Mouse (Mus musculus) heart, embryonic 15.5 days (tissue): ENCODE results near the gene Abcd3. TPM values are rescaled to one million over a fixed set of nuclear protein-coding genes. Genes with fewer than 3 reads are reported as not detected.
A peak's percentile ranks its signal among the peaks of the same experiment; 100 is the strongest.

ENCODE experiments used
- ATAC-seq: fragments of 200-750 bp; cut with Nextera tagmentation; replicated peaks from 2 replicates; pipeline ENCODE4 v1.8.0; 2017; ENCODE audit warnings: low read depth, moderate TSS enrichment; ENCODE audit not compliant: insufficient number of reproducible peaks, insufficient read depth, low FRiP score
- H3K27ac ChIP-seq: fragments of 300-500 bp; sonication (generic); 2 replicates; pipeline ENCODE4 v1.5.1; 2015; ENCODE audit warnings: mild to moderate bottlenecking, inconsistent platforms
- H3K27me3 ChIP-seq: fragments of 300-500 bp; sonication (generic); 2 replicates; pipeline ENCODE4 v1.6.1; 2015; ENCODE audit warnings: inconsistent platforms
- H3K36me3 ChIP-seq: fragments of 300-500 bp; sonication (generic); 2 replicates; pipeline ENCODE4 v1.6.1; 2015; ENCODE audit warnings: mild to moderate bottlenecking, inconsistent platforms
- H3K4me1 ChIP-seq: fragments of 300-500 bp; sonication (generic); replicated peaks from 2 replicates; pipeline ENCODE4 v1.6.1; 2015; ENCODE audit warnings: inconsistent platforms
- H3K4me2 ChIP-seq: fragments of 300-500 bp; sonication (generic); 2 replicates; pipeline ENCODE4 v1.6.1; 2015; ENCODE audit warnings: inconsistent platforms, mild to moderate bottlenecking, moderate library complexity
- H3K4me3 ChIP-seq: fragments of 300-500 bp; sonication (generic); 2 replicates; pipeline ENCODE4 v1.5.1; 2015; ENCODE audit warnings: mild to moderate bottlenecking, inconsistent platforms
- H3K9ac ChIP-seq: fragments of 300-500 bp; sonication (generic); 2 replicates; pipeline ENCODE4 v1.6.1; 2015; ENCODE audit warnings: mild to moderate bottlenecking, inconsistent platforms
- H3K9me3 ChIP-seq: fragments of 300-500 bp; sonication (generic); replicated peaks from 2 replicates; pipeline ENCODE4 v1.6.1; 2016; ENCODE audit warnings: inconsistent platforms
- WGBS: fragments of 180-500 bp; shearing (Covaris S2); methylation state at CpG from one replicate; pipeline ENCODE4 v1.1.7; 2015; ENCODE audit warnings: mixed read lengths; 5-methylcytosine and 5-hydroxymethylcytosine counted together
- polyA plus RNA-seq: library from polyadenylated mRNA; unstranded; fragments of >200 nt; fragmentation: Nextera tagmentation; extraction: Ambion mirVana; gene quantifications from 2 replicates; pipeline ENCODE4 v1.2.1, GENCODE M21; 2015

Abcd3 gene
- polyA plus RNA-seq, 1 experiment from 2014 or later: 40.9 TPM

DNA sequence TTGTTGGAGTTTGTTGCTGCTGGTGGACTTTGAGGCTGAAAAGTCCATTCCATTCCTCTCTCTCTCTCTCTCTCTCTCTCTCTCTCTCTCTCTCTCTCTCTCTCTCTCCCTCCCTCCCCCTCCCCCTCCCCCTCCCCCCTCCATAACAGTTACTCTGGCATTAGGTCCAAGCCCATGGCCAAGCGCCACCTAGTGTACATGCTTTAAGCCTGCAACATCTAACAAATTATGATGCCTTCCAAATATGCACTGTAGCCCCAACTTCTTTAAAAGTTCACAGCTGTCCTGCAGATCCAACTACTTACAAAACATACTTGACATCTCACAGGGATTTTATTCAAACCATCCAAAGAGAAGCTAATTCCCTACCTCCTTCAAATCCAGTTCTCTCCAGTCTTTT lies 77.6 kb downstream of the Abcd3 start:
- H3K9me3 ChIP-seq: no peaks in the 10 kb centered on the region
- peaks cover 21% of the 10 kb centered on the region for H3K4me1 ChIP-seq
- H3K9ac ChIP-seq: no peak overlapping the region
- WGBS: 44% methylated on average over 1 of the region's 1 CpGs
- no peak overlapping the region for H3K4me3 ChIP-seq
- ATAC-seq: no peak
- peaks cover 7% of the 10 kb centered on the region for H3K36me3 ChIP-seq
- no peak overlapping the region for H3K4me2 ChIP-seq
- H3K27ac ChIP-seq: 0 out of 2 replicates have a peak overlapping the region, but pooled peaks have one; percentile 93
- no peaks in the 10 kb centered on the region for H3K27me3 ChIP-seq

DNA sequence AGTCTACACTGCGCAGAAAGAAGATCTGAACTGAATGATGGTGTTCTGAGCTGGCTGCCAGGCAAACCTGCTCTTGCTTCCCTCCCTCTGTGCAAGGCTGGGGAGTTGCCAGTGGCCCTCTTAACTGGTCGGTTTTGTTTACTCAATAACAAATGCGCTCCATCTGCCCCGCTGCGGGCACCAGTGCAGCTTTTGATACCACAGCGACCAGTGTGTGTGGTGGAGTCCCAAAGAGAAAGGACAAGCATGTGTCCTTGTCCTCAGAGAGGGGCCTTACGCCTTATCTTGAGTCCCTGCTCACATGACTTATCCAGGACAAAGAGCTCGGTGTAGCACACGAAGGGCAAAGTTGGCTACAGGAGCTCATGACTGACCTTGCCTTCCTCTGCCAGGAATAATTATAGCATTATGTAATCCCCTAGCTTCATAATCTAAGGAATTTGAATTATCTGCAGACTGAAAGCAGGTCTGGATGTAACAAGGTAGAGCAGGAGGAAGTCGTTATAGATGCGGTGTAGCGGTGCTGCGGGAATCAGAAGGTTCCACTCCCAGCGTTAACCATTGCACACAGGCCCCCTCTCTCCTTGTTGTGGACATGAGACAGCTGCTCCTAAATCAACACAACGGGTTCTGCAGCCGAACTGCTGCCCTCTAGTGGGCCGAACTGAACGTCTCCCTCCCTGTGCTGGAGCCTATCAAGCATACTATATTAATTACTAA lies 78.9 kb downstream of the Abcd3 start:
- Histone ChIP-seq H3K4me2 (peak overlapping the region; percentile 45), H3K4me1 (peaks cover 21% of the 10 kb centered on the region), H3K27ac (peak overlapping the region; percentile 93), H3K4me3 (no peak overlapping the region; the same call in 1 of the 2 replicates), H3K9me3 (no peaks in the 10 kb centered on the region), H3K36me3 (peaks cover 15% of the 10 kb centered on the region), H3K27me3 (no peaks in the 10 kb centered on the region), H3K9ac (0 out of 2 replicates have a peak overlapping the region, but pooled peaks have one; percentile 34)
- ATAC-seq: peak; percentile 95
- 12% methylated on average over 18 of the region's 18 CpGs for WGBS

DNA sequence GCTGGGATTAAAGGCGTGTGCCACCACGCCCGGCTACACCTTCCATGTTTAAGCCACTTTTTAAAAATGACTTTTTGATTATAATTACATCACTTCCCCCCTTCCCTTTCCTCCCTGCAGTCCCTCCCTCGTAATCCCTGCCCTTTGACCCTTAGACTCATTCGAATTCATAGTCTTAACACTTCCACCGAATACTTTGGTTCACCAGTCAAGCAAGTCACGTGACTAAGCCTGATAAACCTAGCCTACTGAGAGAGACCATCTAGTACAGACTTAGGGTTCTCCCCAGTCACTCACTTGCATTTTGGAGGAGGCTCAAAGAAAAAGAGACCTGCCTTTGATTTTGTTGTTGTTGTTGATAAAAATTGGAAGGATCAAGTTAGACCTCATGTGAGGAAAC lies 79.6 kb downstream of the Abcd3 start:
- H3K4me3 ChIP-seq: no peak overlapping the region
- no peak for ATAC-seq
- no peak overlapping the region for H3K9ac ChIP-seq
- peak overlapping the region; percentile 45 for H3K4me2 ChIP-seq
- H3K4me1 ChIP-seq: peaks cover 21% of the 10 kb centered on the region
- H3K27me3 ChIP-seq: no peaks in the 10 kb centered on the region
- peaks cover 15% of the 10 kb centered on the region for H3K36me3 ChIP-seq
- no peaks in the 10 kb centered on the region for H3K9me3 ChIP-seq
- H3K27ac ChIP-seq: peak overlapping the region; percentile 93
- WGBS: 69% methylated on average over 7 of the region's 7 CpGs

DNA sequence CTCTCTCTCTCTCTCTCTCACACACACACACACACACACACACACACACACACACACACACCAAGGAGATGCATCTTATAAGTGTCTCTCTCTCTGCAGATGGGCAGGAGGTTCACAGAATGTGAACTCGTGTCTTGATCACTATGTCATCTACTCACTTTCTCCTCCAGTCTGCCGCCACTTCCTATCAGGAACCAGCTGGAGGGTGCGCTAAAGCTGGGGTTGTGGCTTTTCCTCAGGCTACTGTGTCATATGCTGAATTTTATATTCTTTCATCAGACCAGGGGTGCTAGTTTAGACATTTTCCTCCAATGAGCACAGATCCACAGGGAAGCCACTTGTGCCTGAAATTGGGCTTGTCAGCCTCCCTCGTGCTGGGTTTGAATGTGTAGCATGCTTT lies 85.4 kb downstream of the Abcd3 start:
- ATAC-seq: no peak
- no peaks in the 10 kb centered on the region for H3K27me3 ChIP-seq
- WGBS: 69% methylated on average over 4 of the region's 4 CpGs
- peaks cover 15% of the 10 kb centered on the region for H3K36me3 ChIP-seq
- no peak overlapping the region for H3K4me3 ChIP-seq
- H3K27ac ChIP-seq: no peak overlapping the region
- H3K9ac ChIP-seq: no peak overlapping the region
- peaks cover 5% of the 10 kb centered on the region; the same call in 1 of the 2 replicates for H3K4me1 ChIP-seq
- H3K4me2 ChIP-seq: no peak overlapping the region
- H3K9me3 ChIP-seq: no peaks in the 10 kb centered on the region

DNA sequence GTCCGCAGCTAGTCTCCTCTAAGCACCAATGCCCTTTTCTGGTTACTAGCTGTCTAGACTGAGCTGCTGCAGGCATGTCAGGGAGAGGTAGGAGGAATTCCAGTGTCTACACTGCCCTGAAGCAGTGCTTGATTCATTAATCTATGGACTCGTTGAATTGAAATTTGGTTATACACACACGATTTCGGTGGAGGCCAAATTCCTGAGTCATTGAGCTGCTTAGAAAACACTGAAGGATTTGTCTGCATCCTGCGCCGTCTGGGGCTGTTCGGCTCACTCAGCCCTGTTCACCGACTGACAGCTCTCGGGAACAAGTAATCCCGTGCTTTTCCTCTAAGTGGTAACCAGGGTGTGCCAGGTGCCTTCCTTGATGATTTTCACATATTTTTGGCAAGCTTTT lies 89.5 kb downstream of the Abcd3 start:
- no peaks in the 10 kb centered on the region for H3K36me3 ChIP-seq
- WGBS: 67% methylated on average over 10 of the region's 10 CpGs
- H3K4me1 ChIP-seq: peaks cover 30% of the 10 kb centered on the region
- H3K9me3 ChIP-seq: no peaks in the 10 kb centered on the region
- no peak for ATAC-seq
- peaks cover 7% of the 10 kb centered on the region; the same call in 1 of the 2 replicates for H3K27me3 ChIP-seq
- H3K9ac ChIP-seq: no peak overlapping the region
- no peak overlapping the region for H3K27ac ChIP-seq
- no peak overlapping the region for H3K4me3 ChIP-seq
- H3K4me2 ChIP-seq: no peak overlapping the region

DNA sequence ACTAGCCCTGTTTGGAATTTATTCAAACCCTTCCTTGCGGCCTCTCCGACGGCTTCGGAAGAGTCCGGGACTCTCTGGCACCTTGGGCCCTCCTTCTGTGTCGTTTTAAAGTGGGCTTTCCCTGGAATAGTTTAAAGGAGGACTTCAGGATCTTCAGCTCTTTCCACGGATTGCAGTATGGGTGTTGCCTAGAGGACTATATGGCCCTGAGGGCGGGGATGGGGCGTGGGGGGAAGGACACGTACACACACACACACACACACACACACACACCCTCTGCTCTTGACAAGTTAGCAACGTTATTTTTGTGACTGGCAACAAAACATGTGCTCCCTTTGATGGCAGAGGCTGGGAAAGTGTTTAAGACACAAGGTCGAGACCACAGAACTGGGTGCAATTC lies 90.5 kb downstream of the Abcd3 start:
- Histone ChIP-seq H3K9ac (0 out of 2 replicates have a peak overlapping the region, but pooled peaks have one; percentile 3), H3K4me3 (peak overlapping the region; percentile 77), H3K9me3 (no peaks in the 10 kb centered on the region), H3K27me3 (peaks cover 7% of the 10 kb centered on the region; the same call in 1 of the 2 replicates), H3K4me2 (peak overlapping the region; percentile 92), H3K36me3 (no peaks in the 10 kb centered on the region), H3K4me1 (peaks cover 30% of the 10 kb centered on the region), H3K27ac (no peak overlapping the region)
- ATAC-seq: no peak
- 32% methylated on average over 12 of the region's 12 CpGs for WGBS

DNA sequence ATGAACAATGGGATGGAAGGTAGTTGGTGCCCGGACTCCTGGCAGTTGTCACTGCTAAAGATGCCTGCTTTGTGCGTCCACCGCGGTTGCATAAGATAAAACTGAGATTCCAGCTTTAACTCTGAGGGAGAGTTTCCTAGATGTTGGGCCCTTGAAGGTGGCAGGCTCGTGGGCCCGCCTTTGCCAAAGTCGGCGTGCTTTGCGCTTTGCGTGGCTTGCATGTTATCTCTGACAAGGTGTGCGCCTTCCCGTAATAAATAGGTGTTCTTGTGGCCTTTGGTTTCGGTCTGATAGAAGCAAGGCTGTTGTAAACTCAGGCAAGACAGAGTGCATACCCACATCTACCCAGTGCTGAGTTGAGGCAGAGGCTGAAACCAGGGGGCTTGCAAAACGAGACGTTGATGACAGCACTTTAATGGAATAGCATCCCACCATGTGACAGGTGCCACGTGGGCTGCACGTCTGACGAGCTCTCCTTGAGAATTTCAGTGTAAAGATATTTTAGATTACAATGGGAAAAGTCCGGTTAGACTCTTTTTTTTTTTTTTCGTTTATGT lies 91.1 kb downstream of the Abcd3 start:
- Histone ChIP-seq H3K9me3 (no peaks in the 10 kb centered on the region), H3K9ac (peak overlapping the region; percentile 71), H3K27me3 (peaks cover 7% of the 10 kb centered on the region; the same call in 1 of the 2 replicates), H3K4me3 (peak overlapping the region; percentile 77), H3K36me3 (no peaks in the 10 kb centered on the region), H3K4me2 (peak overlapping the region; percentile 92), H3K4me1 (peaks cover 30% of the 10 kb centered on the region), H3K27ac (peak overlapping the region; percentile 72)
- 6% methylated on average over 20 of the region's 20 CpGs for WGBS
- no peak for ATAC-seq

DNA sequence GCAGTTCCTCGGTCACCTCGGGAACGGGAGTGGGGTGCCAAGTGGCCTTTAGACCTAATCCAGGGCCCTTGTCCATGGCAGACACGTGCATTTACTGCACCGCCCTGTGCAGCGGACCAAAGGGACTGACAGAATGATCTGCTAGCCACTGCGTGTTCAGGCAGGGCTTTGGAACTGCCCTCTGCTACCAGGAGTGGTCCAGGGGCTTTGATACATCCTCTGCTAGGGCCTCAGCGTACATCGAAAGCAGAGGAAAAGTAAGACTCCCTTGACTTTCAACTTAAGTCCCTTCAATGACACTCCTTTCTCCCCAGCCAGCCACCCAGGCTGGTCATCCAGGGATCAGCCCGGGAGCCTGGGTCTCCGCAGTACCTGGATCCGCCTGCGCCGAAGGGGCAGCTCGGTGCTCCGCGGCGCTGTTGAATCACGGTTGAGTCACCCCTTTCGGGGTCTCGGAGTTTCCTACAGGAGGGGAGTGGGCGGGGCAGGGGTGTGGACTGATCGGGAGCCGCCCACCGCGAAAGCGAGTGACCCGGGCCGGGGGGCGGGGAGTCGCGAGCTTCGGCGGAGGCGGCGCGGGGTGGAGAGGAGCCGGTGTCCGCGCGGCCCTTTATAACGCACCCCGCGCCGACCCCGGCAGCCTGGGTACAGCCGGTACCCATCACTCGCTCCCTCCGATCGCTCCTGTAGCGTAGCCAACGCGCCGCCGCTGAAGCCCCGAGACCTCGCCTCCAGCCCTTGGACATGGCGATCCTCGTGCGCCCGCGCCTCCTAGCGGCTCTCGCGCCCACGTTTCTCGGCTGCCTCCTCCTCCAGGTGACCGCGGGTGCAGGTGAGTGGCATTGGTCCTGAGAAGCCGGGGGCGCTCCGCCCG lies 91.9 kb downstream of the Abcd3 start, which contains the start of gene F3:
F3 (plus strand) TSS at position 567 of the 874 bp plus-strand sequence.
- H3K4me3 ChIP-seq: peak within 1 kb of the TSS; percentile 77
- H3K9ac ChIP-seq: peak within 1 kb of the TSS; percentile 71
- WGBS: under 1% methylated on average over 66 of the region's 73 CpGs
- peak within 1 kb of the TSS; percentile 92 for H3K4me2 ChIP-seq
- ATAC-seq: peak; percentile 82
- peaks cover 30% of the 10 kb centered on the region for H3K4me1 ChIP-seq
- peak within 1 kb of the TSS; percentile 72 for H3K27ac ChIP-seq
- no peaks in the 10 kb centered on the region for H3K36me3 ChIP-seq
- no peaks in the 10 kb centered on the region for H3K9me3 ChIP-seq
- H3K27me3 ChIP-seq: peaks cover 7% of the 10 kb centered on the region; the same call in 1 of the 2 replicates

DNA sequence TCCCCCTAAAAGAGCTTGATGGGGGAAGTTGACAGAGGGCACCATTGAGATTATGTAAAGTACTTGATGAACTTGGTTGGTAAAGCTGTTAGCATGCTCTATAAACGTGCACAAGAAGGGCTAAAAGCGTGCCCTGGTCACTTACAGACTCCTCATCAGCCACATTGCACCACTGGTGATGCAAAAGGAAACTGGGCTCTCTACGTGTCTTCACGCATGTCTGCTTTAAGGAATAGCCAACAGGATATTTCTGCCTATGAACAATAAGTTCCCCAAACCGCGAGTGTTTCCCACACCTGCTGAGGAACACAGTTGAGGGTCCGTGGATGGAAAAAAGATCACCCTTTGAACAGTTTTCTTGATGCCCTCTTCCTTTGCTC lies 93.4 kb downstream of the Abcd3 start:
- WGBS: 67% methylated on average over 7 of the region's 7 CpGs

DNA sequence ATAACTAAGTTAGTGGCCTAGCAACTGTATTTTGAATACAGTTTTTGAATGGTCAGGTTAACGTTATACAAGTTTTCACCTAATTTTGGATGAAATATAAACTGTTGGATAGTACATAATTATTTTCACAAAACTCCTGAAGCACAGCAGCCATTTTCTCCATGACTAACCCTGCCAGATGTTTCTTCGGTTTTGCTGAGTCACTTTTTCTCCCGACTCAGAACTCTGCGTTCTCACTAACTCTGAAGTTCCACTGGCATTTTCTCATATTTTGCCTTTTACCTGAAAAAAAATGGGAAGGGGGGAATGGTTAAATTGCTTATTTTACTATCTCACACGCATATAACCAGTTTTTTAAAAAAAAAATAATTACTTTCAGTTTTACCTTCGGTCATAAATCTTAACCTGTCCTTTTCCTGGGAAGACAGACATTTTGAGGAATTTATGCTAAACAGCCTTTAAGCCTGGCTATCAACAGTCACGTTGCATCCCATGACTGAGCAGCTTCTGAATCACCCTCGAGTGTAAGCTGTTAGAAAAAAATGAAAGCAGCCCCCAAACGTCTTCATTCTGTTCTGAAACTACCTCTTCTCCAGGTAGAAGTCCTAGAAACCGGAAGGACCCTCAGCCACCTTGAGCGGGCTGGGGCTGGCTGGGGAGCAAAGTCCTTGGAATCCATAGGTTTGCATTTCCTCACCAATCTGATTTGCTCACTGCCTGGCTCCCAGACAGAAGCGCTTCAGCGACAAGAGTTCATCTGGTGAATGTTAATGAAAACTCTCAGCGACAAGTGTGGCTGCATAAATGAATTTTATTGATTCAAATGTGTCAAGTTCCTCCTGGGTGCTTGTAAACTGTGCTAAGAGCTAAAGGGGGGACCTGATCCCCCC lies 94.1 kb downstream of the Abcd3 start:
- peak overlapping the region; percentile 28; the same call in 1 of the 2 replicates for H3K4me2 ChIP-seq
- H3K9ac ChIP-seq: no peak overlapping the region
- no peak overlapping the region for H3K4me3 ChIP-seq
- no peak for ATAC-seq
- no peaks in the 10 kb centered on the region for H3K9me3 ChIP-seq
- 49% methylated on average over 14 of the region's 14 CpGs for WGBS
- H3K27ac ChIP-seq: no peak overlapping the region
- H3K36me3 ChIP-seq: no peaks in the 10 kb centered on the region
- peaks cover 29% of the 10 kb centered on the region for H3K4me1 ChIP-seq
- peaks cover 7% of the 10 kb centered on the region; the same call in 1 of the 2 replicates for H3K27me3 ChIP-seq

More for the DNA sequence above, 93.4 kb downstream of the Abcd3 start:
- H3K4me3 ChIP-seq: no peak overlapping the region
- H3K27me3 ChIP-seq: peaks cover 7% of the 10 kb centered on the region; the same call in 1 of the 2 replicates
- no peak for ATAC-seq
- H3K9me3 ChIP-seq: no peaks in the 10 kb centered on the region
- H3K9ac ChIP-seq: no peak overlapping the region
- no peaks in the 10 kb centered on the region for H3K36me3 ChIP-seq
- no peak overlapping the region for H3K27ac ChIP-seq
- H3K4me2 ChIP-seq: no peak overlapping the region
- peaks cover 30% of the 10 kb centered on the region for H3K4me1 ChIP-seq
